Mouse (Mus musculus): Measurements from ENCODE around the gene Olfr1173.

DNA sequence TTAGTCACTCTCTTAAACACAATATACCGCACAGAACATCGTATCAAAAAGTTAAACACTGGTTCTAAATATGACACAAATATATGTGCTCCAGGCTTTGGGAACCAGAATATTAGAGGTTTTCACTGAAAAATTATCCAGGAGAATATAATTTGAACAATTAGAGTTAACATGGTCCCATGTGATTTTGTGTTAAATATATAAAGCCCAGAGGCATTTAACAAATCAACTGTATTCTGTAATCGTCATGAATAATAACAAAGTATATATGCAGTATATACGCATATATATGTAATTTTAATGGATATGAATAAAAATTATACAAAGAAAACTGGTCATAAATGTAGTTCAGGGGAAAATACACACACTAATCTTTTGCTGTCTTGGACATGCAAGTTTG lies 35.4 kb upstream of the Olfr1173 start, which contains the start of gene Olfr1174-ps:
- TF ChIP-seq POLR2A (IDR thresholded peaks at IDR 0.05; ENCODE audit: borderline replicate concordance, extremely low read depth, low read depth, low read length) (no peak), CTCF (IDR thresholded peaks at IDR 0.05; ENCODE audit: insufficient read depth, low read length) (no peak)
